Mouse (Mus musculus): ENCODE results near the gene Gramd1b.
A peak's percentile ranks its signal among the peaks of the same experiment; 100 is the strongest.

Gene Gramd1b

GRCm38 (mm10) chr9:40370151-40370550 is 161.0 kb downstream of the Gramd1b start:
- DNase-seq (ENCODE audit: low read depth, low spot score): no peak

- no peak for DNase-seq (ENCODE audit: low read depth, low spot score)
Measured at GRCm38 (mm10) chr9:40366795-40367194, 164.4 kb downstream of the Gramd1b start.

- DNase-seq (ENCODE audit: low read depth, low spot score): no peak
Measured at GRCm38 (mm10) chr9:40364312-40364711, 166.9 kb downstream of the Gramd1b start.

- DNase-seq (ENCODE audit: low read depth, low spot score): no peak
Measured at GRCm38 (mm10) chr9:40361970-40362369, 169.2 kb downstream of the Gramd1b start.

GRCm38 (mm10) chr9:40358408-40358896 is 172.7 kb downstream of the Gramd1b start:
- DNase-seq (ENCODE audit: low read depth, low spot score): no peak

GRCm38 (mm10) chr9:40356768-40357446 is 174.3 kb downstream of the Gramd1b start:
- DNase-seq (ENCODE audit: low read depth, low spot score): no peak

GRCm38 (mm10) chr9:40356368-40356767 is 174.8 kb downstream of the Gramd1b start:
- no peak for DNase-seq (ENCODE audit: low read depth, low spot score)

- DNase-seq (ENCODE audit: low read depth, low spot score): no peak
Measured at GRCm38 (mm10) chr9:40355406-40355805, 175.8 kb downstream of the Gramd1b start.

GRCm38 (mm10) chr9:40353596-40353995 is 177.6 kb downstream of the Gramd1b start:
- no peak for DNase-seq (ENCODE audit: low read depth, low spot score)

- DNase-seq (ENCODE audit: low read depth, low spot score): peak; percentile 86
Measured at GRCm38 (mm10) chr9:40350640-40351039, 180.5 kb downstream of the Gramd1b start.

GRCm38 (mm10) chr9:40350052-40350451 is 181.1 kb downstream of the Gramd1b start:
- no peak for DNase-seq (ENCODE audit: low read depth, low spot score)

GRCm38 (mm10) chr9:40349554-40349953 is 181.6 kb downstream of the Gramd1b start:
- DNase-seq (ENCODE audit: low read depth, low spot score): no peak

- no peak for DNase-seq (ENCODE audit: low read depth, low spot score)
Measured at GRCm38 (mm10) chr9:40348714-40349233, 182.4 kb downstream of the Gramd1b start.

- no peak for DNase-seq (ENCODE audit: low read depth, low spot score)
Measured at GRCm38 (mm10) chr9:40346232-40346984, 184.8 kb downstream of the Gramd1b start.

- DNase-seq (ENCODE audit: low read depth, low spot score): no peak
Measured at GRCm38 (mm10) chr9:40345493-40346231, 185.5 kb downstream of the Gramd1b start.

GRCm38 (mm10) chr9:40344801-40345492 is 186.2 kb downstream of the Gramd1b start:
- DNase-seq (ENCODE audit: low read depth, low spot score): no peak

- no peak for DNase-seq (ENCODE audit: low read depth, low spot score)
Measured at GRCm38 (mm10) chr9:40343828-40344227, 187.4 kb downstream of the Gramd1b start.

GRCm38 (mm10) chr9:40343053-40343652 is 188.0 kb downstream of the Gramd1b start:
- DNase-seq (ENCODE audit: low read depth, low spot score): no peak

- no peak for DNase-seq (ENCODE audit: low read depth, low spot score)
Measured at GRCm38 (mm10) chr9:40342101-40342500, 189.1 kb downstream of the Gramd1b start.

- DNase-seq (ENCODE audit: low read depth, low spot score): no peak
Measured at GRCm38 (mm10) chr9:40339578-40339977, 191.6 kb downstream of the Gramd1b start.
